Mouse (Mus musculus): ENCODE measurements at regions not wholly inside any gene's neighbourhood (a gene's known extent, or its start where the extent isn't known, plus 50 kb on each side); places are given as distances from the start of the nearest gene placed in this dataset.
A peak's percentile ranks its signal among the peaks of the same experiment; 100 is the strongest.

DNA sequence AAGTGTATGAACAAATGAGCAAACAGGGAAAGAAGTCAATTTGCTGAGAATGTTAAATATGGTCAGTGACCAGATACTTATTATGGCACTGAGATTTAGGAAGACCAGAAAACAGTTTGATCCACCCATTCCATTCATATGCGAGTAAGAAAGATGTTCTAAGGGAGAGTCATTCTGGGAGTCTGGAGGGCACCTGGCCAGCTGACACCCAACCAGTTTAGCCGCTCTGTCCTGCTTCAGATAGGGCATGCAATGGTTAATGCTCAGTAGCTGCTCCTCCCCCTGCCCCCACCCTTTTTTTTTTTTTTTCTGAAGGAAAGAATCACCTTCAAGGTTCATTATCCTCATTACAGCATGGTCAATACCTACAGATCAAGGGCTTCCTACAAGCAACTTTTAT, 386.9 kb downstream of the Ipmk start:
- no peak for ATAC-seq (ENCODE audit: low FRiP score)
- Histone ChIP-seq H3K4me1 (replicated peaks; ENCODE audit: control insufficient read depth, insufficient read depth, low read length) (peaks cover 5% of the 10 kb centered on the region; the same call in 1 of the 2 replicates), H3K9me3 (ENCODE audit: control insufficient read depth, low read length) (no peaks in the 10 kb centered on the region), H3K36me3 (replicated peaks; ENCODE audit: control insufficient read depth, insufficient read depth) (no peaks in the 10 kb centered on the region), H3K9ac (no peak overlapping the region), H3K27me3 (ENCODE audit: control insufficient read depth, insufficient read depth, low read length) (no peaks in the 10 kb centered on the region), H3K27ac (no peak overlapping the region), H3K4me2 (replicated peaks) (no peak overlapping the region), H3K4me3 (replicated peaks; ENCODE audit: low read length) (no peak overlapping the region)
- 67% methylated on average over 2 of the region's 2 CpGs for WGBS
- DNase-seq (ENCODE audit: low spot score), result no peak

DNA sequence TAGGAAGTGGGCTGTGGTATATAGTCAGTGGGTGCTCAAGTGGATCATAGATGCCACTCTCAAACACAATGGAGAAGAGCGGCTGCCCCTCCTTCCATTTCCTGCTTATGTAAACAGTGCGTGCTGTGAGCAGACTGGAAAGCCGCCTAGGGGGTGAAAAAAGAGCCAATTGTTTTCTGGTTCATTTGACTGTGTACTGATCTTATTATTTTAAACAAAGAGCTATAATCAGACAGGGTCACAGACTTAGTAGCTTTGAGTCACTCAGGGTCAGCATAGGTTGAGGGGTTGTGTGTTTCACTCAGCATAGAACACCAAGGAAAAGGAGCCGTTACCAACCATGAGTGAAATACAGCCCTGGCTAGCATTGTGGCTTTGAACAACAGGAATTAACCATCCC, 390.7 kb downstream of the Ipmk start:
- Histone ChIP-seq H3K9me3 (ENCODE audit: control insufficient read depth, low read length) (peaks cover 7% of the 10 kb centered on the region; the same call in 1 of the 2 replicates), H3K9ac (no peak overlapping the region), H3K27me3 (ENCODE audit: control insufficient read depth, insufficient read depth, low read length) (no peaks in the 10 kb centered on the region), H3K36me3 (replicated peaks; ENCODE audit: control insufficient read depth, insufficient read depth) (no peaks in the 10 kb centered on the region), H3K27ac (no peak overlapping the region), H3K4me1 (replicated peaks; ENCODE audit: control insufficient read depth, insufficient read depth, low read length) (peaks cover 5% of the 10 kb centered on the region; the same call in 1 of the 2 replicates), H3K4me3 (replicated peaks; ENCODE audit: low read length) (no peak overlapping the region), H3K4me2 (replicated peaks) (no peak overlapping the region)
- DNase-seq (ENCODE audit: low spot score) (no peak), ATAC-seq (ENCODE audit: low FRiP score) (no peak)
- WGBS, result 5% methylated on average over 4 of the region's 4 CpGs

DNA sequence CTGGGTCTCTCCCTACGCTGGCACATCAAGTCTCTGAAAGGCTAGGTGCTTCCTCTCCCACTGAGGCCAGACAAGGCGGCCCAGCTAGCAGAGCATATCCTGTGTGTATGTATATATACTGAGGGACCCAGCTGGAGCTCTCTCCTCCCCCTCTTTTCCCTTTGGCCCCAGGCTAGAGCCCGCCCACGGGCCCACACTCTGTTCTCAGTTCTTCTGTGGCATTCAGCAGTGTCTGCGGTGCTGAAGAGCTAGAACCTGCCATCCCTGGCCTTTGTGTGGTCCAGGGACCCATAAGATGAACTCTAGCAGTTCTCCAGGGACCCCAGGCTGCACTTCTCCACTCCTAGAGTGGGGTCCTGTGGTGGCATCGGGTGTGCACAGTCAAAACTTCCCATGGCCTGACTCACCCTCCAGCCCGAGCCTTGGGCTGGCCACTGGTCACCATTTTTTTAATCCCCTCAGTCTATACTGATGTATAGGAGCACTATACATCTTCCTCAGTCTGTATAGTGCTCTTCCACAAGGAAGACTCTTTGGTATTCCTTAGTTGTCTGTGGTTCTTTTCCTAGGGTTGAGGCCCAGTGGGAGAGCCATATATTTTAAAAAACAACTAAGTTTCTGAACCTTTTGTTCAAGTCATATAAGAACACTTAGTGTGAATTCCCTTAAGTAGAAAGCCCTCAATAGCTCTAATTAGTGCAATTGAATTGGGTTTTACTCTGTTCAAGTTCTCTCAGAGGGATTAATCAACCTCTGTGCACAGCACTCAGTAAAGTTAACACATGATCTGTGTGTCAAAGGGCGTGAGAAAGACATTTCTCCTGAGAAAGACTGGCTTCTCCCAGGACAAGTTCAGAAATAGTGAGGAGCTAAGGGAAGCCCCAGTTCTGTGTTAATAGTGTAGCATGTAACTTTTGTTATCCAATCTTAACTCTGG, 401.3 kb downstream of the Ipmk start:
- Histone ChIP-seq H3K4me2 (replicated peaks) (no peak overlapping the region), H3K27ac (no peak overlapping the region), H3K36me3 (replicated peaks; ENCODE audit: control insufficient read depth, insufficient read depth) (no peaks in the 10 kb centered on the region), H3K4me1 (replicated peaks; ENCODE audit: control insufficient read depth, insufficient read depth, low read length) (no peaks in the 10 kb centered on the region), H3K27me3 (ENCODE audit: control insufficient read depth, insufficient read depth, low read length) (no peaks in the 10 kb centered on the region), H3K4me3 (replicated peaks; ENCODE audit: low read length) (no peak overlapping the region), H3K9me3 (ENCODE audit: control insufficient read depth, low read length) (no peaks in the 10 kb centered on the region), H3K9ac (no peak overlapping the region)
- ATAC-seq (ENCODE audit: low FRiP score) (no peak), DNase-seq (ENCODE audit: low spot score) (no peak)
- 78% methylated on average over 8 of the region's 8 CpGs for WGBS

DNA sequence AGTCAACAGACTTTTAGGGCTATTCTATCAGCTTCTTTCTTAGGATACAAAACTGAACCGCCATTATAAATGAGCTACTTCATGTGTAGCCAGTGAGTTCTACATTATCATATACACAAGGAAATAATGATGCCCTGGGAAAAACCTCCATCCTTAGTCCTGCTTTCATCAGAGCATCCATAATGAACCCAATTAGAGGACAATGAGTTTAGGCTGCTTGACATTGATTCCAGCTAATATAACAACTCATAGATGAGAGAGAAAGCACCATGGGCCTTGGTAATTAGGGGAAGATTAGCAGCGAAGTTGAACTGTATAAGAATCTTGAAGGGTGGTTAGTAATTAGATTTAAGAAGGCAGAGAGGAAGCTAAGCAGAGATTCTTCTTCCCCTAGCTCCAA, 405.7 kb downstream of the Ipmk start:
- H3K27ac ChIP-seq, result no peak overlapping the region
- H3K9ac ChIP-seq, result no peak overlapping the region
- no peaks in the 10 kb centered on the region for H3K4me1 ChIP-seq (replicated peaks; ENCODE audit: control insufficient read depth, insufficient read depth, low read length)
- ATAC-seq (ENCODE audit: low FRiP score) (no peak), DNase-seq (ENCODE audit: low spot score) (no peak)
- no peak overlapping the region for H3K4me3 ChIP-seq (replicated peaks; ENCODE audit: low read length)
- no peak overlapping the region for H3K4me2 ChIP-seq (replicated peaks)
- H3K36me3 ChIP-seq (replicated peaks; ENCODE audit: control insufficient read depth, insufficient read depth), result no peaks in the 10 kb centered on the region
- H3K27me3 ChIP-seq (ENCODE audit: control insufficient read depth, insufficient read depth, low read length), result no peaks in the 10 kb centered on the region
- 84% methylated on average over 2 of the region's 2 CpGs for WGBS
- H3K9me3 ChIP-seq (ENCODE audit: control insufficient read depth, low read length), result no peaks in the 10 kb centered on the region

DNA sequence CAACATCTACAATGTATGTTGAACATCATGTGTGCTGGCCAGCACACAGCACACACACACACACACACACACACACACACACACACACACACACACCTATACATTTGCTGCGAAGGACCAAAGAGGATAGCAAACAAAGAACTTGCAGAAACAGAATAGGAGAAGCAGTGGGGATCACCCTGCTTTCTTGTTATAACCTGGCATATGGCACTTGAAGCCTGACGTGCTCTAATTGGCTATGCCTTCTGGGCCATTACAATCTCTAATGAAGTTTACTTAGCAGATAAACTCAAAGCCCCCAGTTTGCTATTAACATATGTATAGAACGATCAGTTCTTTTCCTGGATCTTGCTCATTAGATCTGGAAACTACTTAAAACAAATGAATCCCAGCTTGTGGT, 407.2 kb downstream of the Ipmk start:
- ATAC-seq (ENCODE audit: low FRiP score) (peak; percentile 48; the same call in 1 of the 2 replicates), DNase-seq (ENCODE audit: low spot score) (no peak)
- Histone ChIP-seq H3K9me3 (ENCODE audit: control insufficient read depth, low read length) (no peaks in the 10 kb centered on the region), H3K27me3 (ENCODE audit: control insufficient read depth, insufficient read depth, low read length) (no peaks in the 10 kb centered on the region), H3K36me3 (replicated peaks; ENCODE audit: control insufficient read depth, insufficient read depth) (no peaks in the 10 kb centered on the region), H3K9ac (no peak overlapping the region), H3K4me3 (replicated peaks; ENCODE audit: low read length) (no peak overlapping the region), H3K4me1 (replicated peaks; ENCODE audit: control insufficient read depth, insufficient read depth, low read length) (no peaks in the 10 kb centered on the region), H3K27ac (no peak overlapping the region), H3K4me2 (replicated peaks) (no peak overlapping the region)
- 58% methylated on average over 3 of the region's 3 CpGs for WGBS

DNA sequence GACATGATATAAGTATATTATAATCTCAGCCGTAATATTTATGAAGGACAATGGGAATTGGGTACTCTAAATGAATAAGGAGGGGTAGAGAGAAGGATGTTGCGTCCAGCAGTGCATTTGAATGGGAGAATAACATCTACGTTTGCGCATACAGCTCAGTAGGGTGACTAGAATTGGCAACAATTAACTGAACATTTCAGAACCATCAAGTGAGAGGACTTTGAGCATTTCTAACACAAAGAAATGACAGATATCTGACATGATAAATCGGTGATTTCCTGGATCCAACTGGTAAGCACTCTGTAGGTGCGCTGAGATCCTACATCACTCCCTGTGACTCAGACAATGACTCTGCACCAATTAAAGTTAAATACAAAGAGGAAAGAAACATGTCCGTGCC, 431.3 kb downstream of the Ipmk start:
- Histone ChIP-seq H3K9me3 (ENCODE audit: control insufficient read depth, low read length) (no peaks in the 10 kb centered on the region), H3K4me3 (replicated peaks; ENCODE audit: low read length) (no peak overlapping the region), H3K27ac (no peak overlapping the region), H3K4me2 (replicated peaks) (no peak overlapping the region), H3K27me3 (ENCODE audit: control insufficient read depth, insufficient read depth, low read length) (no peaks in the 10 kb centered on the region), H3K36me3 (replicated peaks; ENCODE audit: control insufficient read depth, insufficient read depth) (no peaks in the 10 kb centered on the region), H3K4me1 (replicated peaks; ENCODE audit: control insufficient read depth, insufficient read depth, low read length) (no peaks in the 10 kb centered on the region), H3K9ac (no peak overlapping the region)
- ATAC-seq (ENCODE audit: low FRiP score), result no peak
- no peak for DNase-seq (ENCODE audit: low spot score)
- WGBS, result 94% methylated on average over 7 of the region's 7 CpGs

DNA sequence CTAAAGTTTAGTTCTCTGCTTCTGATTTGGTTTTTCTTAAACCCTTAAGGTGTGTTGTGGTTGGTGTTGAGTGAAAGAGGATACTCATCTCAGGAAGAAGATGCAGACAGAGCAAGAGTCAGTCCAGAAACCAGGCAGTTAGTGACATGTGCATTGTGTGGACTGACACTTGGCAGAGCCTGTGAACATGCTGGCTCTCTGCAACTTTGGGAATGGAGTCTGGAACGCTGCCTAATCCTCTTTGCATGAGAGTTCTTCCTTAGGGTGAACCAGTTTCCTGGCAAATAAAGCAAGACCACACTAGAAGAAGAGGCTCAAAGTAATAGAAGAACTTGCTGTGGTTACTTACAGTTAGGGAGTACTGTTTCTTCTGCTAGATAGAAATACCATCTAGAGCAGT, 441.7 kb downstream of the Ipmk start:
- 68% methylated on average over 1 of the region's 1 CpGs for WGBS
- Histone ChIP-seq H3K4me3 (replicated peaks; ENCODE audit: low read length) (no peak overlapping the region), H3K9ac (no peak overlapping the region), H3K4me1 (replicated peaks; ENCODE audit: control insufficient read depth, insufficient read depth, low read length) (no peaks in the 10 kb centered on the region), H3K27me3 (ENCODE audit: control insufficient read depth, insufficient read depth, low read length) (no peaks in the 10 kb centered on the region), H3K27ac (no peak overlapping the region), H3K4me2 (replicated peaks) (no peak overlapping the region), H3K9me3 (ENCODE audit: control insufficient read depth, low read length) (no peaks in the 10 kb centered on the region), H3K36me3 (replicated peaks; ENCODE audit: control insufficient read depth, insufficient read depth) (no peaks in the 10 kb centered on the region)
- no peak for ATAC-seq (ENCODE audit: low FRiP score)
- DNase-seq (ENCODE audit: low spot score), result no peak

DNA sequence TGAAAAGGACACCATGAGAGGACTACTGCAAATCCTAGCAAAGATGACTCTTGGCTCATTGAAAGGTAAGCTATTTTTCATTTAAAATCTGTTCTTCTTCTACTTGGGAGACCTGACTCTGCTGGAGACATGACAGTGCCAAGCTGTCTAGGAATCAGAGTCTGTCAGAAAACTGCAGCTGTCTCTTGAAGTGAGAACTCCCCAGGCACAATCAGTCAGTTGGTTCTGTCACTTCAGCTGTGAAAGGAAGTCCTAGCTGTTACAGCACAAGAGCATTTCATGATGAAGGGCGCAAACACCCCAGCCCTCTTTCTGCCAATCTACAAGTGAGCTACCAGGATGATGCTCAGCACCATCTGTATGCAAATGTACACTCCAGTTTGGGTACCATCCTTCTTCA, 442.4 kb downstream of the Ipmk start:
- Histone ChIP-seq H3K4me1 (replicated peaks; ENCODE audit: control insufficient read depth, insufficient read depth, low read length) (no peaks in the 10 kb centered on the region), H3K36me3 (replicated peaks; ENCODE audit: control insufficient read depth, insufficient read depth) (no peaks in the 10 kb centered on the region), H3K9me3 (ENCODE audit: control insufficient read depth, low read length) (no peaks in the 10 kb centered on the region), H3K27ac (no peak overlapping the region), H3K4me3 (replicated peaks; ENCODE audit: low read length) (no peak overlapping the region), H3K4me2 (replicated peaks) (no peak overlapping the region), H3K9ac (no peak overlapping the region), H3K27me3 (ENCODE audit: control insufficient read depth, insufficient read depth, low read length) (no peaks in the 10 kb centered on the region)
- 86% methylated on average over 1 of the region's 1 CpGs for WGBS
- DNase-seq (ENCODE audit: low spot score) (no peak), ATAC-seq (ENCODE audit: low FRiP score) (no peak)

DNA sequence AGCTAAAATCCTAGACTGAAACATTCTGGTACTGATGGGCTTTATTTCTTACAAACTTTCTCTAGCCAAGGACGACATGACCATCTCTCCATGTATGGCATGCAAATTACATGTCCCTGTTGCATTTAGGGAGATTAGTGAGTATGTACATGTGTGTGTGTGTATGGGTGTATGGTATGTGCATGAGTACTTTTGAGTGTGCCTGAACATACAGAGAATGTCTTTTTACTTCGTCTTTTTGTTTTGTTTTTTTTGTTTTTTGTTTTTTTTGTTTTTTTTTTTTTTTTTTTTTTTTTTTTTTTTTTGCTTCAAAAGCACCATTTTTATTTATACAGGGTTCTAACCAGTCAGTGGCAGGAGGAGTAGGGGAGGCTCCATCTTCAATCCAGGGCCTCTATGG, 451.1 kb downstream of the Ipmk start:
- ATAC-seq (ENCODE audit: low FRiP score) (no peak), DNase-seq (ENCODE audit: low spot score) (no peak)
- no peak overlapping the region for H3K4me2 ChIP-seq (replicated peaks)
- no peaks in the 10 kb centered on the region for H3K27me3 ChIP-seq (ENCODE audit: control insufficient read depth, insufficient read depth, low read length)
- no peaks in the 10 kb centered on the region for H3K4me1 ChIP-seq (replicated peaks; ENCODE audit: control insufficient read depth, insufficient read depth, low read length)
- H3K9me3 ChIP-seq (ENCODE audit: control insufficient read depth, low read length), result no peaks in the 10 kb centered on the region
- no peak overlapping the region for H3K4me3 ChIP-seq (replicated peaks; ENCODE audit: low read length)
- H3K9ac ChIP-seq, result no peak overlapping the region
- no peaks in the 10 kb centered on the region for H3K36me3 ChIP-seq (replicated peaks; ENCODE audit: control insufficient read depth, insufficient read depth)
- no peak overlapping the region for H3K27ac ChIP-seq
- 90% methylated on average over 2 of the region's 2 CpGs for WGBS
